Mouse (Mus musculus): ENCODE measurements around the gene Irf1. TPM values are rescaled to one million over a fixed set of nuclear protein-coding genes. Genes with fewer than 3 reads are reported as not detected.

The Irf1 gene
- polyA plus RNA-seq, 1 experiment from 2014 or later = 30.7 TPM

- ATAC-seq (no peak), DNase-seq (ENCODE audit: low read depth, low spot score) (no peak)
- in situ Hi-C loops (cut with MboI; ENCODE audit: low pct_unique_long_range_greater_than_20kb) = no loop called here
- TF ChIP-seq CTCF (IDR thresholded peaks at IDR 0.05) = no peak
- POLR2A ChIA-PET = interaction anchor here (0.6 kb wide), 1 partner anchor 12 kb away, joined by 3 read pairs; no protein-coding TSS in a partner anchor
- CTCF ChIA-PET = no interaction called here
- H3K27me3 ChIP-seq = no peaks in the 10 kb centered on the region
Measured at GRCm38 (mm10) chr11:53792986-53793385, 23.2 kb downstream of the Irf1 start.

DNA sequence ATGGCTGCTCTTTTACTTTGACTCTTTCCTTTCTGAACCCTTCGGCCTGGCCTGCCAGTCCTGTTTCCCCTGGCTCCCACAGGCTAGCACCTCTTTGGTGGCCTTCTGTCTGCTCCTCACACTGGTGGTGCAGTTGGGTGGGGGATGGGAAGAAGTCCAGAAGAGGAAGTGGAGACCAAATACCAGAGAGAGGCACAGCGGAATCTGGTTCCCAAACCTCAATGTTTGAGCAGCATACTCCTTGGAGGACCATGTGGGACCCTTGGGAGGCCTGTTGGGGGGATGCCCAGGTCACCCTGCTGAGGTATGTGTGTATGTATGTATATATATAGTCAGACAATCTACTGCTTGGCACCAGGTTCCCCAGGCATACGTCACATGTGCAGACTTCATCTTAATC, 24.2 kb downstream of the Irf1 start:
- POLR2A ChIA-PET = no interaction called here
- CTCF ChIA-PET = no interaction called here
- no peak for TF ChIP-seq CTCF (IDR thresholded peaks at IDR 0.05)
- DNase-seq (ENCODE audit: low read depth, low spot score) (no peak), ATAC-seq (no peak)
- H3K27me3 ChIP-seq = no peaks in the 10 kb centered on the region
- in situ Hi-C loops (cut with MboI; ENCODE audit: low pct_unique_long_range_greater_than_20kb) = no loop called here

- ATAC-seq (no peak), DNase-seq (ENCODE audit: low read depth, low spot score) (no peak)
- in situ Hi-C loops (cut with MboI; ENCODE audit: low pct_unique_long_range_greater_than_20kb) = no loop called here
- ChIA-PET POLR2A (interaction anchor here (1.7 to 2.7 kb wide), 2 partner anchors 25 to 32 kb away, joined by 5 to 15 read pairs; partner anchors contain the start of gene Irf1), CTCF (interaction anchor here (1.1 to 3.0 kb wide), 3 partner anchors 14 to 62 kb away, joined by 3 to 12 read pairs (median 3); no protein-coding TSS in a partner anchor)
- no peak for TF ChIP-seq CTCF (IDR thresholded peaks at IDR 0.05)
- H3K27me3 ChIP-seq = no peaks in the 10 kb centered on the region
Measured at GRCm38 (mm10) chr11:53794671-53795557, 25.1 kb downstream of the Irf1 start.

GRCm38 (mm10) chr11:53795813-53796212, 26.0 kb downstream of the Irf1 start:
- ChIA-PET POLR2A (interaction anchor here (0.6 to 2.7 kb wide), 5 partner anchors 9 to 408 kb away, joined by 3 to 15 read pairs (median 4); partner anchors contain the start of gene Irf1), CTCF (interaction anchor here (1.1 to 3.0 kb wide), 4 partner anchors 15 to 61 kb away, joined by 3 to 12 read pairs (median 4); no protein-coding TSS in a partner anchor)
- no peak for TF ChIP-seq CTCF (IDR thresholded peaks at IDR 0.05)
- ATAC-seq (no peak), DNase-seq (ENCODE audit: low read depth, low spot score) (no peak)
- no peaks in the 10 kb centered on the region for H3K27me3 ChIP-seq
- in situ Hi-C loops (cut with MboI; ENCODE audit: low pct_unique_long_range_greater_than_20kb) = no loop called here

GRCm38 (mm10) chr11:53796409-53797151, 26.8 kb downstream of the Irf1 start:
- ATAC-seq = peak; percentile 18
- ChIA-PET CTCF (interaction anchor here (1.0 to 3.0 kb wide), 7 partner anchors 10 to 60 kb away, joined by 3 to 12 read pairs (median 3); no protein-coding TSS in a partner anchor), POLR2A (interaction anchor here (0.6 to 2.7 kb wide), 5 partner anchors 10 to 302 kb away, joined by 3 to 15 read pairs (median 4); partner anchors contain the start of gene Irf1)
- H3K27me3 ChIP-seq = no peaks in the 10 kb centered on the region
- TF ChIP-seq CTCF (IDR thresholded peaks at IDR 0.05) = no peak
- DNase-seq (ENCODE audit: low read depth, low spot score) = peak; percentile 35
- in situ Hi-C loops (cut with MboI; ENCODE audit: low pct_unique_long_range_greater_than_20kb) = no loop called here

- ChIA-PET CTCF (interaction anchor here (1.0 to 3.0 kb wide), 6 partner anchors 9 to 53 kb away, joined by 3 to 12 read pairs (median 4); no protein-coding TSS in a partner anchor), POLR2A (interaction anchor here (0.6 to 2.7 kb wide), 4 partner anchors 11 to 34 kb away, joined by 3 to 15 read pairs (median 4); partner anchors contain the start of gene Irf1)
- ATAC-seq = no peak
- DNase-seq (ENCODE audit: low read depth, low spot score) = no peak
- no peaks in the 10 kb centered on the region for H3K27me3 ChIP-seq
- in situ Hi-C loops (cut with MboI; ENCODE audit: low pct_unique_long_range_greater_than_20kb) = no loop called here
- TF ChIP-seq CTCF (IDR thresholded peaks at IDR 0.05) = no peak
Measured at GRCm38 (mm10) chr11:53797386-53797920, 27.6 kb downstream of the Irf1 start.

DNA sequence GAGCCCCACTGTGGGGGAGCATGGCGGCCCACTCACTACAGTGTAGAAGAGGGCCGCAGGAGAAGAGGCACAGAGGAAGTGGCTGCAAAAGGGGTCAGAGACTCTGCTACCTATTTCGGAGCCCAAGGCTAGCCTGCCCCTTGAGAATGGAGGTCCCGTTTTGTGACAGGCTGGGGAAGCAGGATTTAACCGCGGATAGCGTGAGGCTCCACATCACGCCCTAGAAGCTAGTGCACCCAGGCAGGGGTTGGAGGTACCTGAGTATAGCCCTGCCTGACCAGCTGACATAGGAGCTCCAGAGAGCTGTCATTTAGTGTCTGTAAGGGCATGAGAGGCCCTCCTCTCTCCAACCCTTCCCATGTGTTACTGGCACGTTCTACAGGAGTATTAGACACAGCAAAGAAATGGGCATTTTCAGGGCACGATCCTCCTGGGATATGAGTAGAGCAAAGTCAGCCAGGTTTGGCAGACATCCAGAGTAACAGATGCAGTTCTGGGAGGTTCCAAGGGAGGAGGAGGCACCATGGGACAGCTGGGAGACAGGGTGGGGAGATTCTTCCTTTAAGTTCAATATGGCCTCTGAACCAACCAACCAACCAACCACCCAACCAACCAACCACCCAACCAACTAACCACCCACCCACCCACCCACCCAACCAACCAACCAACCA, 28.4 kb downstream of the Irf1 start:
- DNase-seq (ENCODE audit: low read depth, low spot score) (no peak), ATAC-seq (no peak)
- no peaks in the 10 kb centered on the region for H3K27me3 ChIP-seq
- TF ChIP-seq CTCF (IDR thresholded peaks at IDR 0.05) = no peak
- ChIA-PET POLR2A (no interaction called here), CTCF (no interaction called here)
- in situ Hi-C loops (cut with MboI; ENCODE audit: low pct_unique_long_range_greater_than_20kb) = no loop called here

- ChIA-PET CTCF (no interaction called here), POLR2A (no interaction called here)
- ATAC-seq (no peak), DNase-seq (ENCODE audit: low read depth, low spot score) (no peak)
- in situ Hi-C loops (cut with MboI; ENCODE audit: low pct_unique_long_range_greater_than_20kb) = no loop called here
- no peak for TF ChIP-seq CTCF (IDR thresholded peaks at IDR 0.05)
- no peaks in the 10 kb centered on the region for H3K27me3 ChIP-seq
Measured at GRCm38 (mm10) chr11:53800036-53800435, 30.2 kb downstream of the Irf1 start.

DNA sequence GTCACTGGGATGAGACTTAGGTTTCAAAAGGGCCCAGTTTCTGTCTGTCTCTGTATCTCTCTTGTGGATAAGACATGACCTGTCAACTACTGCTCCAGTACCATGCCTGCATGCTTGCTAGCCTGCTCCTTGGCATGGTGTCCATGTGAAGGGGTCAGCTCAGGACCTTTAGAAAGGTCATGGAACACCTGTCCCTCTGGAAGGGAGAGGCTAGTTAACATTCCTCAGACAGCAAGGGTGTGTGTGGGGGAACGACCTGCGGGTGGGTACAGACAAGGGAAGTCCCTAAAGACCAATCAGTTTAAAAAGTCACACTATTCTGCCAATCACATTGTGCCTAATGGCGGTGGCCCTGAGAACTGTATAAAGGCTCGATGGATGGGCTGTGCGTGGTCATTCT, 31.2 kb downstream of the Irf1 start:
- DNase-seq (ENCODE audit: low read depth, low spot score) = no peak
- no peak for ATAC-seq
- in situ Hi-C loops (cut with MboI; ENCODE audit: low pct_unique_long_range_greater_than_20kb) = no loop called here
- TF ChIP-seq CTCF (IDR thresholded peaks at IDR 0.05) = no peak
- CTCF ChIA-PET = interaction anchor here (2.8 kb wide), 1 partner anchor 10 kb away, joined by 9 read pairs; no protein-coding TSS in a partner anchor
- POLR2A ChIA-PET = no interaction called here
- no peaks in the 10 kb centered on the region for H3K27me3 ChIP-seq

GRCm38 (mm10) chr11:53803093-53803492, 33.3 kb downstream of the Irf1 start:
- ChIA-PET CTCF (interaction anchor here (0.9 to 2.8 kb wide), 9 partner anchors 8 to 67 kb away, joined by 3 to 9 read pairs (median 4); no protein-coding TSS in a partner anchor), POLR2A (no interaction called here)
- in situ Hi-C loops (cut with MboI; ENCODE audit: low pct_unique_long_range_greater_than_20kb) = no loop called here
- DNase-seq (ENCODE audit: low read depth, low spot score) (peak; percentile 49), ATAC-seq (peak; percentile 44)
- no peak for TF ChIP-seq CTCF (IDR thresholded peaks at IDR 0.05)
- H3K27me3 ChIP-seq = no peaks in the 10 kb centered on the region

All from Patski (cell line).